9 mouse cellular contexts compared by ENCODE assay signal in the genomic region with DNA sequence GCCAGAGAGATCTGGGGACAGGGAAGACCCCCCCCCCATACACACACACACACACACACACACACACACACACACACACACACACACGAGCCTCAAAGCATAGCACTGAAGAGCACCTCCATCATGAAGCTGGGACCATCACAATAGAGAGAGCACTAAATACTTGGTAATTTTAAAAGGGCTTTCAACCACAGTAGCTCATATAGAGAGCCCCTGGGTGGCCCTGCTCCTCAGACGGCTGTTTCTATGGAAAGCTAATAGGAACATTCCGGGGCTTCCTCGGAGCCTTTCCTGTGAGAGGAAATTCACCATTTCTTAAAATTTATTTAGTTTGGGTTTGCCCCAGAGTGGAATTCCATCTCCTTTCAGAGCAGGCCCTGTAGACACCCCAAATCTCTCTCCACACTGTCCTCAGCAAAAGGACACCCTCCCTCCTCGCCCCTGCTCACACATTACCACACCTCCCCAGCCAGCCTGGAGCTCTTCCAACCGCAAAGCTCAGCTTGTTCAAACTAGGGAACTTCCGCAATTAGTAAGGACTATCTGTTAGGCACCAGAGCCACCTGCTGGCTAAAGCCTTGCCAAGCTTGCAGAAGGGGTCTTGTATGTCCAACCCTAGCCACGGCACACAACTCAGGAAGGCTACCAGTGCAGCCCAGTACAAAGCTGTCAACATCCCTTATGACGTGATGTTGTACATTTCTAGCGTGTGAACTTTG. TPM values are rescaled to one million over a fixed set of nuclear protein-coding genes. Genes with fewer than 3 reads are reported as not detected.
A peak's percentile ranks its signal among the peaks of the same experiment; 100 is the strongest.
DNase-seq lines count a peak whose midpoint lies in the region; ATAC-seq and TF ChIP-seq lines count a peak whose summit lies in the region.
"Had no signal": no experiment of that assay in that cellular context is flagged by ENCODE, and none has a peak within 500 bp of the region (broad histone marks: within the 10 kb centered on the region; RNA-seq: fewer than 3 reads in every experiment).

No protein-coding gene starts in this region.

- peak; percentile 77 for ATAC-seq in intestine, embryonic 14.5 days (replicated peaks; ENCODE audit: low FRiP score, low TSS enrichment, low read depth)
- ATAC-seq in megakaryocyte progenitor cell, adult 5-6 weeks (replicated peaks; ENCODE audit: poor library complexity): peak; percentile 99
- ATAC-seq in erythroblast, adult 5-6 weeks (replicated peaks; ENCODE audit: low FRiP score, poor library complexity, severe bottlenecking): no peak

- TF ChIP-seq CTCF in left cerebral cortex, adult 2 months (IDR thresholded peaks at IDR 0.05): peak; percentile 83

- no peaks in the 10 kb centered on the region for H3K27me3 ChIP-seq in intestine, embryonic 14.5 days (replicated peaks; ENCODE audit: control insufficient read depth, insufficient read depth, low read length)

- intact Hi-C loops in gastrocnemius, postnatal 36 days (cut with DNase I): loop anchor here (10.0 kb wide), 1 partner anchor 352 kb away; no protein-coding TSS in a partner anchor
- intact Hi-C loops in left cerebral cortex, adult 2 months (cut with DNase I): loop anchor here (1.0 to 5.0 kb wide), 4 partner anchors 90 to 475 kb away; no protein-coding TSS in a partner anchor

- no peak overlapping the region for H3K4me3 ChIP-seq in intestine, embryonic 14.5 days (ENCODE audit: low read depth, low read length)
- no peak overlapping the region for H3K4me3 ChIP-seq in left cerebral cortex, adult 2 months

- DNase-seq in adrenal gland, postnatal 25 days: peak; percentile 41
- peak; percentile 63 for DNase-seq in embryo, embryonic 11.5 days (ENCODE audit: low read depth, low spot score)
- peak; percentile 26 to 49 for DNase-seq in gastrocnemius, postnatal 36 days
- DNase-seq in intestine, embryonic 14.5 days (ENCODE audit: low spot score): peak; percentile 84
- DNase-seq in left cerebral cortex, adult 2 months (ENCODE audit: extremely low spot score in 1 of 2, low spot score in 2 of 2): peak; percentile 73 to 77
- peak; percentile 61 to 72 for DNase-seq in right cerebral cortex, postnatal 36 days (ENCODE audit: low spot score in 2 of 2)

- H3K9me3 ChIP-seq in intestine, embryonic 14.5 days (ENCODE audit: control insufficient read depth, low read length): no peaks in the 10 kb centered on the region

- 24% methylated on average over 10 of the region's 10 CpGs for WGBS in intestine, embryonic 14.5 days

- no peak overlapping the region for H3K9ac ChIP-seq in intestine, embryonic 14.5 days (ENCODE audit: low read length)

- no peak overlapping the region for H3K27ac ChIP-seq in intestine, embryonic 14.5 days (ENCODE audit: low read depth)
- H3K27ac ChIP-seq in left cerebral cortex, adult 2 months: no peak overlapping the region

- peak overlapping the region; percentile 22 for H3K4me2 ChIP-seq in intestine, embryonic 14.5 days (ENCODE audit: low read length)

- no peaks in the 10 kb centered on the region for H3K4me1 ChIP-seq in intestine, embryonic 14.5 days (replicated peaks; ENCODE audit: control insufficient read depth, insufficient read depth, low read length)

- no peaks in the 10 kb centered on the region for H3K36me3 ChIP-seq in intestine, embryonic 14.5 days (ENCODE audit: control insufficient read depth, insufficient read depth, low read length)

RNA-seq across cellular contexts. Expression of a gene that starts 26.5 kb away (rescaled TPM):
- 3.4 and 5.3 TPM in 2 replicates for total RNA-seq in adrenal gland, postnatal 25 days (2021)
- under 1 TPM; 0.23 to 0.42 TPM for total RNA-seq in gastrocnemius, postnatal 36 days (2021)
- polyA plus RNA-seq in intestine, embryonic 14.5 days (2014; fragmentation: Nextera tagmentation; extraction: Ambion mirVana): 2.2 and 2.5 TPM in 2 replicates
- total RNA-seq in left cerebral cortex, adult 2 months (2021): 10 to 100 TPM; 81.5 to 88.0 TPM
- 0.05 TPM in 1 of 2 replicates, not detected in the other for total RNA-seq in megakaryocyte progenitor cell, adult 5-6 weeks (2015)
- 0.04 TPM in 1 of 2 replicates, not detected in the other for total RNA-seq in megakaryocyte progenitor cell, adult 5-6 weeks (2017)
- not detected in 2 replicates for total RNA-seq in erythroblast, adult 5-6 weeks (2015; ENCODE audit: low replicate concordance)
- total RNA-seq in erythroblast, adult 5-6 weeks (2017; ENCODE audit: low replicate concordance): not detected in 2 replicates
- total RNA-seq: neutrophil, adult 5-6 weeks had no signal

Comparison
In these comparisons a context has a peak if more than half of its experiments do, and no peak if none do; other contexts are left out.
1. RNA of a gene that starts 26.5 kb away (total RNA-seq): 81.5 to 88.0 TPM in left cerebral cortex, adult 2 months; 3.4 to 5.3 TPM in adrenal gland, postnatal 25 days, 0.23 to 0.42 TPM in gastrocnemius, postnatal 36 days, 0.04 to 0.05 TPM in megakaryocyte progenitor cell, adult 5-6 weeks and not detected in erythroblast, adult 5-6 weeks; every median in the first group is over 10 times any median in the second.
2. Peak in every context shown above with its lines, with median percentiles within 50 percentile points of each other: DNase-seq.